Mouse (Mus musculus) midbrain, embryonic 10.5 days (tissue): Measurements from ENCODE around the gene Sdc4. TPM values are rescaled to one million over a fixed set of nuclear protein-coding genes. Genes with fewer than 3 reads are reported as not detected.

Experiments used
- DNase-seq: peaks from one replicate; pipeline ENCODE4 v3.0.0-alpha.2; 2017; ENCODE audit warnings: low spot score
- H3K27ac ChIP-seq: fragments of 300-500 bp; sonication (generic); replicated peaks from 2 replicates; pipeline ENCODE4 v1.5.1; 2016; ENCODE audit warnings: mild to moderate bottlenecking
- H3K27me3 ChIP-seq: fragments of 300-500 bp; sonication (generic); 2 replicates; pipeline ENCODE4 v1.6.1; 2016; ENCODE audit warnings: low read depth, mild to moderate bottlenecking; ENCODE audit not compliant: poor library complexity, severe bottlenecking
- H3K36me3 ChIP-seq: fragments of 300-500 bp; sonication (generic); 2 replicates; pipeline ENCODE4 v1.6.1; 2016; ENCODE audit warnings: mild to moderate bottlenecking, moderate library complexity
- H3K4me1 ChIP-seq: fragments of 300-500 bp; sonication (generic); 2 replicates; pipeline ENCODE4 v1.6.1; 2016
- H3K4me3 ChIP-seq: fragments of 300-500 bp; sonication (generic); 2 replicates; pipeline ENCODE4 v1.5.1; 2016; ENCODE audit warnings: mild to moderate bottlenecking, moderate library complexity
- H3K9me3 ChIP-seq: fragments of 300-500 bp; sonication (generic); replicated peaks from 2 replicates; pipeline ENCODE4 v1.6.1; 2016; ENCODE audit warnings: mild to moderate bottlenecking
- WGBS: fragments of 180-500 bp; shearing (Covaris S2); methylation state at CpG from one replicate; pipeline ENCODE4 v1.1.7; 2016; 5-methylcytosine and 5-hydroxymethylcytosine counted together
- polyA plus RNA-seq: library from polyadenylated mRNA; unstranded; fragments of >200 nt; fragmentation: Nextera tagmentation; extraction: Ambion mirVana; gene quantifications from 2 replicates; pipeline ENCODE4 v1.2.1, GENCODE M21; 2016

Gene Sdc4
- polyA plus RNA-seq, 1 experiment from 2014 or later, result 17.4 TPM

DNA sequence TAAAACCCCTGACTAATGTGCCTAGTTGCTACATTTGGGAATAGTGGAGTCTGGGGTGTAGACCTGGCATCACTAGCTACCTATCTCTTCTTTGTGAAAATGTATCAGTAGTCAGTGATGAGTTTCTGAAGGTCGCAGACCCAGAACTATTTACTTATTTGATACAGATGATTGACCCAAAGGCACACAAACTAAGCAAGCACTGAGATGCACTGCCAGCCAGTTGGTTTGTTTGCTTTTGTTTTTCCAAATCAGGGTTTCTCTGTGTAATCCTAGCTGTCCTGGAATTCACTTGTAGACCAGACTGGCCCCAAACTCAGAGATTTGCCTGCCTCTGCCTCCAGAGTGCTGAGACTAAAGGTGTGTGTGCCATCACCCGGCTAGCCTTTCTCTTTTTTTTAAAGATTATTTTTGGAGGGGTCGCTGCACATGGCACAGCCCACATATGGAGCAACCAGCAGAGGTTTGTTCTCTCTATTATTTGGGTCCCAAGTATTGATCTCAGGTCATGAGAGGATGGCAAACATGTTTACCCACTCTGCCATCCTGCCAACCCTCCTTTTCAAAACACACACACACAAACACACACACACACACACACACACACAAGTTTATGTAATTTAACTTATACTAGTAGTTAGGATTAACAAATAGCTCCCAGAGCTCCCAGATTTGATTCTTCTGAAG, 1.9 kb upstream of the Sdc4 start:
- H3K9me3 ChIP-seq, result no peaks in the 10 kb centered on the region
- H3K4me3 ChIP-seq, result no peak overlapping the region
- WGBS, result 84% methylated on average over 3 of the region's 3 CpGs
- H3K27ac ChIP-seq, result no peak overlapping the region
- H3K36me3 ChIP-seq, result no peaks in the 10 kb centered on the region
- H3K4me1 ChIP-seq, result peaks cover 32% of the 10 kb centered on the region
- H3K27me3 ChIP-seq, result peaks cover 45% of the 10 kb centered on the region
- DNase-seq, result no peak

DNA sequence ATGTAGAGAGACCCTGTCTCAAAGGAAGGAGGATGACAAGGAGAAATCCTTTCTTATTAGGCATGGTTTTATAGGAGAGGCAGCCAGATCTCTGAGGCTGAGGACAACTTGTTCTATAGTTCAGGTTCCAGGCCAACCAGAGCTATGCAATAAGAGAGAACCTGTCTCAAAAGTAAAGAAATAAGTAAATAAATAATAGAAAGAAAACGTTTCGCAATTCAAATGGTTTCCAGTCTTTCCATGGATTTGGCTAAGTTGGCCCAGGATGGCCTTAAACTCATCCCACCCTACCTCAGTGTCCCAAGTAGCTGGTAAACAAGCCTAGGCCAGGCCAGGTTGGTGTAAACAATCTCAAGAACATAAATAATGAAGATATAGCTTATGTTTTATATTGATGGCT, 1.0 kb upstream of the Sdc4 start:
- Histone ChIP-seq H3K9me3 (no peaks in the 10 kb centered on the region), H3K36me3 (no peaks in the 10 kb centered on the region), H3K27ac (no peak overlapping the region), H3K4me3 (no peak overlapping the region), H3K4me1 (peaks cover 34% of the 10 kb centered on the region), H3K27me3 (peaks cover 48% of the 10 kb centered on the region)
- DNase-seq, result no peak
- 80% methylated on average over 2 of the region's 2 CpGs for WGBS

- WGBS, result under 1% methylated on average over 26 of the region's 26 CpGs
- DNase-seq, result peak; percentile 86
- H3K27me3 ChIP-seq, result peaks cover 58% of the 10 kb centered on the region
- H3K27ac ChIP-seq, result peak overlapping the region; percentile 85
- H3K4me1 ChIP-seq, result peaks cover 34% of the 10 kb centered on the region
- H3K9me3 ChIP-seq, result no peaks in the 10 kb centered on the region
- no peaks in the 10 kb centered on the region for H3K36me3 ChIP-seq
- H3K4me3 ChIP-seq, result peak overlapping the region; percentile 71
Observed at GRCm38 (mm10) chr2:164443051-164443437, 643 bp downstream of the Sdc4 start.

DNA sequence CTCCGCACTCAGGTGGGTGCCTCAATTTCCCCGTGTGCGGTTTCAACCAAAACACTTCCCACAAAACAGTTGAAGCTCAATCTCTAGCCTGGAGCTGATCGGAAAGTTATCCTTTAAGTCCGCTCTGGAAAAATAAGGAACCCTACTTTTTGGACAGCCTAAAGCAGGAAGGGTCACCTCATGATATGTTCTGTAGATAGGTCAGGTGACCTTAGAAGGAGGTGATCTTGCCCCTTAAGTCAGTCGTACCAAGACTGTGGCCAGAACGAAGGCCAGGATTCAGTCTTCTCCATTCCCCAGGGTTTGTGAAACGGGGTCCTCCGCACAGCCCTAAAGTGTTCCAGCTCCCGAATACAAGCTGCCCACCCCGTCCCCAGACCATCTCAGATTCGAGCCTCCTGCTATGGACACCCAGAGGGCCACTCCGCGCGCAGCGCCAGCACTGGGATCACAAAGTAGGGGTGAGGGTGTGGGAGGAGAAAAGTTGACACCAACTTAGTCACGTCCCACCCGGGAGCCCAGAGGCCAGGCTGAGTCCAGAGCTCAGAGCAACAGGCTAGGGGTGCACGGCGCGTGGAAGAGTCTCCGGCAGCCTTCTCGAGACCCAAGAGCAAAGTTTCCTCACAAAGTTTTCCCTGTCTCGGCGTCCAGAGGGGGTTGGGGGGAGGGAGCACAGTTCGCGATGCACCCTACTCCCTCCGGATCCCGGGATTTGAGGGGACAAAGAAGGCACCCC, 1.2 kb downstream of the Sdc4 start:
- Histone ChIP-seq H3K9me3 (no peaks in the 10 kb centered on the region), H3K4me3 (peak overlapping the region; percentile 71), H3K27me3 (peaks cover 58% of the 10 kb centered on the region), H3K36me3 (no peaks in the 10 kb centered on the region), H3K27ac (peak overlapping the region; percentile 85), H3K4me1 (peaks cover 34% of the 10 kb centered on the region)
- no peak for DNase-seq
- WGBS, result 2% methylated on average over 29 of the region's 29 CpGs

GRCm38 (mm10) chr2:164441731-164442130, 2.0 kb downstream of the Sdc4 start:
- Histone ChIP-seq H3K27ac (no peak overlapping the region), H3K9me3 (no peaks in the 10 kb centered on the region), H3K36me3 (no peaks in the 10 kb centered on the region), H3K4me3 (peak overlapping the region; percentile 71), H3K4me1 (peaks cover 40% of the 10 kb centered on the region), H3K27me3 (peaks cover 58% of the 10 kb centered on the region)
- no peak for DNase-seq
- 31% methylated on average over 7 of the region's 7 CpGs for WGBS

DNA sequence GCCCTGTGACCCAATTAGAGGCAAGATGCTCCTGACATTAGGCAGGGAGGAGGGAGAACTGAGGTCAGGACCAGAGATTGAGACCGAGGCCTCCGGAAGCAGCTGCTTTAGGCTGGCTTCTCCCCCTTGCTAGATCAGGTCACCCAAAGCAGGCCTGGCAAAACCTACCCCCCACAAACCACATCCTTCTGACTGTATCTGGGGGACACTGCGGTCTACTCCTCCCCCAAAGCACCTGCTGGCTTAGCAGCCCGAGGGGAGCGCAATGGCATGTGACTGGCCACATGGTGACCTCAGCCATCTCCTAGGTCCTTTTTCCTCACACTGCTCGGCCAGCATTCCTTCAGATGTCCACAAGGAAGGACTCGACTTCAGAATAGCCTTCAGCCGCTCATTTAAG, 2.5 kb downstream of the Sdc4 start:
- Histone ChIP-seq H3K27ac (no peak overlapping the region), H3K9me3 (no peaks in the 10 kb centered on the region), H3K27me3 (peaks cover 58% of the 10 kb centered on the region), H3K36me3 (no peaks in the 10 kb centered on the region), H3K4me1 (peaks cover 46% of the 10 kb centered on the region), H3K4me3 (0 out of 2 replicates have a peak overlapping the region, but pooled peaks have one; percentile 71)
- DNase-seq, result no peak
- 40% methylated on average over 8 of the region's 8 CpGs for WGBS

DNA sequence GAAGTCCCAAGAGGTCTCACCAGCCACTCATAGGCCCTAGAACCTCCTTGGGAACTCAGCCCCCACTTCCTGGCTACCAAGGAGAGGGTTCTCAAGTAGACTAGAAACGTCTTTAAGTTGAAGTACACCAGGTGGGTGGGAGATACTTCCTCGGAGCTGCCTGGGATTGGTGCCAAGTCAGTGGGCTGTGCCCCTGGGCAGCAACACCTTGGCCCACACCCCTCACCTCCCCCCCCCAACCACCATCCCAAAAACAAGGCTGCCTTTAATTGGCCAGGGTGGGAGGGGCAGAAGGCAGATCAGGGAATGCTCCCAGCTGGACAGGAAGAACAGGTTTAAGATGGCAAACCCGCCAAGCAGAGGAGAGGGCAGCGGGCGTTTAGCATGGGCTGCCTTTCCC, 3.4 kb downstream of the Sdc4 start:
- H3K27me3 ChIP-seq, result peaks cover 55% of the 10 kb centered on the region
- H3K27ac ChIP-seq, result no peak overlapping the region
- WGBS, result 81% methylated on average over 5 of the region's 5 CpGs
- H3K4me1 ChIP-seq, result peaks cover 52% of the 10 kb centered on the region
- H3K4me3 ChIP-seq, result no peak overlapping the region
- H3K36me3 ChIP-seq, result no peaks in the 10 kb centered on the region
- DNase-seq, result no peak
- no peaks in the 10 kb centered on the region for H3K9me3 ChIP-seq

DNA sequence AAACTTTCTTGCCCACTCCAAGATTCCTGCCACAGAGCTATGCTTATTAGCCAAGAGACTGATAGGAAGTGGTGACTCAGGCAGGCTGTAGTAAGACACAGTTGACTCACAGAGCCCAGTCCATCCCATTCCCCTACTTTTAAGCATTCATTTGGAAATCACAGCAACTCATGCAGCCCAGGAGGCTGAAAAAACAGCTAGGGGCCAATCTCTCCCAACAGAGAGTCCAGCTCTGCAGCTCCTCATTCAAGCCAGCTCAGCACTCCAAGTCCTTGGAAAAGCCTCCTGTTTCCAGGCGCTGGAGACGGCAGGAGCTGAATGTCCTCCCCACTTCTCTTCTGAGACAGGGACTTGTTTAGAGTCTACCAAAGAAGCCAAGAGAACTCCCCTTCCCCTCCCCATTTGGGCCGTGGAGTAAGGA, 4.7 kb downstream of the Sdc4 start:
- no peaks in the 10 kb centered on the region for H3K9me3 ChIP-seq
- H3K27me3 ChIP-seq, result peaks cover 42% of the 10 kb centered on the region
- no peak overlapping the region for H3K27ac ChIP-seq
- H3K4me3 ChIP-seq, result no peak overlapping the region
- WGBS, result 70% methylated on average over 3 of the region's 3 CpGs
- H3K36me3 ChIP-seq, result no peaks in the 10 kb centered on the region
- no peak for DNase-seq
- peaks cover 52% of the 10 kb centered on the region for H3K4me1 ChIP-seq

- no peaks in the 10 kb centered on the region for H3K9me3 ChIP-seq
- H3K4me1 ChIP-seq, result peaks cover 46% of the 10 kb centered on the region
- no peak for DNase-seq
- H3K4me3 ChIP-seq, result no peak overlapping the region
- H3K27ac ChIP-seq, result no peak overlapping the region
- peaks cover 35% of the 10 kb centered on the region for H3K27me3 ChIP-seq
- WGBS, result 73% methylated on average over 8 of the region's 8 CpGs
- no peaks in the 10 kb centered on the region for H3K36me3 ChIP-seq
Observed at GRCm38 (mm10) chr2:164438257-164438656, 5.4 kb downstream of the Sdc4 start.

- H3K36me3 ChIP-seq, result no peaks in the 10 kb centered on the region
- H3K27me3 ChIP-seq, result peaks cover 32% of the 10 kb centered on the region
- no peak for DNase-seq
- no peak overlapping the region for H3K4me3 ChIP-seq
- H3K9me3 ChIP-seq, result no peaks in the 10 kb centered on the region
- no peak overlapping the region for H3K27ac ChIP-seq
- 85% methylated on average over 6 of the region's 6 CpGs for whole genome bisulfite sequencing
- peaks cover 46% of the 10 kb centered on the region for H3K4me1 ChIP-seq
Observed at GRCm38 (mm10) chr2:164437710-164438109, 6.0 kb downstream of the Sdc4 start.

GRCm38 (mm10) chr2:164436961-164437360, 6.7 kb downstream of the Sdc4 start:
- H3K27ac ChIP-seq, result no peak overlapping the region
- DNase-seq, result no peak
- WGBS, result 46% methylated on average over 3 of the region's 3 CpGs
- peaks cover 46% of the 10 kb centered on the region for H3K4me1 ChIP-seq
- H3K4me3 ChIP-seq, result no peak overlapping the region
- no peaks in the 10 kb centered on the region for H3K9me3 ChIP-seq
- no peaks in the 10 kb centered on the region for H3K36me3 ChIP-seq
- H3K27me3 ChIP-seq, result peaks cover 27% of the 10 kb centered on the region

DNA sequence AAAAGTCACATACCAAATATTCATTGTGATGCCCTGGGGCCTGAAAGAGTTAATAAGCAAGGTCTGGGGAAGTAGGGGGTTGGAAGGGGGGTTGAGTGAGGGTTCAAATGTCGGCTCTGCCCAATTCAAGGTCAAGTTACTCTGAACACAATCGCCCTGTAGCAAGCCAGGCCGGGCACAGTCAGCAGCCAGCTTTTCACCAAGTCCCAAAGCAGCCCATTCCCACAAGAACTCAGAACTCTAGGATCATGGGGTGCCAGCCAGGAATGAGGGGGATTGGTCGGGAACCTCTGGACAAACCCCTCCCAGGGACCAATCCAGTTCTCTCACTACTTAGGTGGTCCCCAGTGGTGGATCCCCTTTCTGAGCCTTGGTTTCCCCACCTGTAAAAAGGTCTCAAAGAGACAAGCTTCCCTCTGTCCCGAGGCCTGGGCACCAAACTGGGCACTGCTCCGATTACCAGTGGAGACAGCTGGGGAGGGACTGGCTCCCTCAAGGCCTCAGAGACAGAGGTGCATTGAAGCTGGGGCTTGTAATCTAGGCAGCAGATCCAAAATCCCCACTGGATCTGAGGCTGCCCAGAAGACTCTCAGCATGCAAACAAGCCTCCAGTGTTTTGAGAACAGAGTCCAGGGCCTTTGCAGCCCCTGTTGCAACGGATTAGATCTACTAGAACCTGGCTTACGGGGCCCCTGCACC, 7.3 kb downstream of the Sdc4 start:
- H3K36me3 ChIP-seq, result no peaks in the 10 kb centered on the region
- no peak overlapping the region for H3K27ac ChIP-seq
- H3K9me3 ChIP-seq, result no peaks in the 10 kb centered on the region
- H3K27me3 ChIP-seq, result peaks cover 21% of the 10 kb centered on the region
- WGBS, result 23% methylated on average over 8 of the region's 8 CpGs
- no peak overlapping the region for H3K4me3 ChIP-seq
- no peak for DNase-seq
- peaks cover 46% of the 10 kb centered on the region for H3K4me1 ChIP-seq
